Mouse (Mus musculus) lung, adult 2 months (tissue): ENCODE measurements around the gene Cnksr2.

Source experiments
- CTCF ChIP-seq: fragments of 200-500 bp; IDR thresholded peaks from 2 replicates; pipeline ENCODE4 v1.5.1; 2011; ENCODE audit warnings: mild to moderate bottlenecking, low read length, control low read depth; ENCODE audit not compliant: insufficient read depth
- POLR2A ChIP-seq: fragments of 200-500 bp; IDR thresholded peaks from 2 replicates; pipeline ENCODE4 v1.6.1; 2011; ENCODE audit warnings: low read depth, mild to moderate bottlenecking, control low read depth, low read length, borderline replicate concordance; ENCODE audit errors: extremely low read depth

DNA sequence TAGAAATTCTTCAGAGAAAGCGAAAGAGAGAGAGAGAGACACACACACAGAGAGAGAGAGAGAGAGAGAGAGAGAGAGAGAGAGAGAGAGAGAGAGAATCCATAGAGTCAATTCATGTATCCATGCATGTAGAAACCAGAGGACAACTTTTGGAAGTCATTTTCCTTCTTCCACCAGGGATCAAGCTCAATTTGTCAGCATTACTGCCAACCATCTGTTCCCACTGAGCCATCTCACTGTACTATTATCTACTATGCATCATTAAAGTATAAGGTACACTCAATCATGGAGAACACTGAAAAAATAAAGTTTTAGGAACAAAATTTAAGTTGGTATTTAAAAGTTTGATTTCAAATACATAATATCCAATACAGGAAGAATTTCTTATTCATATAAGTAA is 93.8 kb downstream of the Cnksr2 start:
- TF ChIP-seq CTCF (no peak), POLR2A (no peak)
